In the genomic region with DNA sequence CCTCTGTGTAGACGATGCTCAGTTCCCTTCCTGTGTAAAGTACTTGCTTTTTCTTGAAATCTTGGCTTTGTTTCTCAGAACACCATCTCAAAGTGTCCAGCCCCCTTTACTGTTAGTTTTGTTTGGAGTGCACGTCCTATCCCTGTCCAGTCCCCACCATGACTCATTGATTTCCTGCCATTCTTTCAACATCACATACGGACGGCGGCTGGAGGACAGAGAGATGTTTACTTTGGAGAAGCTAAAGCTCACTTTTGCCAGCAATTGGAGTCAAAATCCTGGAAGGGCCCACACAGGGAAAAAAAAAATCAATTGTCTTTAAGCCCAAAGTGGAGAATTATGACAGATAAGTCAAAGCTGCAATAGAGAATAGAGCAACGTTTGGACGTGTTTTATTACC, we compare ENCODE assay signal across 9 mouse cellular contexts. TPM values are rescaled to one million over a fixed set of nuclear protein-coding genes. Genes with fewer than 3 reads are reported as not detected.
DNase-seq lines count a peak whose midpoint lies in the region; ATAC-seq lines count a peak whose summit lies in the region.
"Had no signal": no experiment of that assay in that cellular context is flagged by ENCODE, and none has a peak within 500 bp of the region (broad histone marks: within the 10 kb centered on the region; RNA-seq: fewer than 3 reads in every experiment).

No protein-coding gene starts in this region.

- 47% methylated on average over 7 of the region's 7 CpGs for WGBS in kidney, embryonic 14.5 days

- no peaks in the 10 kb centered on the region for H3K9me3 ChIP-seq in kidney, embryonic 14.5 days (ENCODE audit: control insufficient read depth, low read length)

- H3K36me3 ChIP-seq in kidney, embryonic 14.5 days (ENCODE audit: control insufficient read depth, insufficient read depth, low read length), result no peaks in the 10 kb centered on the region

- DNase-seq in gastrocnemius, postnatal 25 days, result peak; percentile 33
- no peak for DNase-seq in gastrocnemius, postnatal 10 days
- peak; percentile 78 to 90 for DNase-seq in heart, adult 18-20 months
- no peak for DNase-seq in layer of hippocampus, adult 18-20 months (ENCODE audit: low spot score in 2 of 2)
- DNase-seq in thymus, postnatal 4 days, result no peak

- no peaks in the 10 kb centered on the region for H3K27me3 ChIP-seq in kidney, embryonic 14.5 days (ENCODE audit: control insufficient read depth, insufficient read depth, low read length)

- H3K27ac ChIP-seq in kidney, embryonic 14.5 days (ENCODE audit: low read depth, low read length), result 0 out of 2 replicates have a peak overlapping the region, but pooled peaks have one; percentile 42

- H3K4me2 ChIP-seq in kidney, embryonic 14.5 days (replicated peaks; ENCODE audit: low read depth, low read length), result no peak overlapping the region

- ATAC-seq in kidney, embryonic 14.5 days (ENCODE audit: low FRiP score, low TSS enrichment), result no peak
- peak; percentile 49 for ATAC-seq in megakaryocyte, adult 5-6 weeks (ENCODE audit: poor library complexity, severe bottlenecking)
- no peak for ATAC-seq in erythroid progenitor cell, adult 5-6 weeks (replicated peaks; ENCODE audit: low FRiP score, poor library complexity, severe bottlenecking)

- no peak overlapping the region for H3K4me3 ChIP-seq in kidney, embryonic 14.5 days (ENCODE audit: low read length)
- H3K4me3 ChIP-seq: erythroblast, embryonic 14.5 days had no signal

- H3K9ac ChIP-seq in kidney, embryonic 14.5 days (ENCODE audit: low read depth, low read length), result no peak overlapping the region

- H3K4me1 ChIP-seq in kidney, embryonic 14.5 days (ENCODE audit: control insufficient read depth, insufficient read depth, low read length), result no peaks in the 10 kb centered on the region

RNA-seq across cellular contexts. Expression of a gene that starts 51.8 kb away (rescaled TPM):
- not detected for total RNA-seq in gastrocnemius, postnatal 25 days (2021)
- total RNA-seq in gastrocnemius, postnatal 10 days (2021), result not detected
- total RNA-seq in heart, adult 18-20 months (2021), result not detected
- not detected in 2 replicates for polyA plus RNA-seq in kidney, embryonic 14.5 days (2014; fragmentation: Nextera tagmentation; extraction: Ambion mirVana)
- not detected in 2 replicates for total RNA-seq in megakaryocyte, adult 5-6 weeks (2015)
- not detected in 2 replicates for total RNA-seq in megakaryocyte, adult 5-6 weeks (2017)
- total RNA-seq in erythroid progenitor cell, adult 5-6 weeks (2015; ENCODE audit: low replicate concordance), result not detected in 2 replicates
- not detected in 2 replicates for total RNA-seq in erythroid progenitor cell, adult 5-6 weeks (2017; ENCODE audit: low replicate concordance)
- not detected for total RNA-seq in layer of hippocampus, adult 18-20 months (2021)
- polyA plus RNA-seq: erythroblast, embryonic 14.5 days had no signal

Comparison
In these comparisons a context has a peak if more than half of its experiments do, and no peak if none do; other contexts are left out.
1. DNase-seq: peak in gastrocnemius, postnatal 25 days (single experiment) and heart, adult 18-20 months (2 of 2); none in gastrocnemius, postnatal 10 days (single experiment), layer of hippocampus, adult 18-20 months (0 of 2) and thymus, postnatal 4 days (single experiment).